Mouse (Mus musculus): ENCODE measurements around the gene Dusp9.

DNA sequence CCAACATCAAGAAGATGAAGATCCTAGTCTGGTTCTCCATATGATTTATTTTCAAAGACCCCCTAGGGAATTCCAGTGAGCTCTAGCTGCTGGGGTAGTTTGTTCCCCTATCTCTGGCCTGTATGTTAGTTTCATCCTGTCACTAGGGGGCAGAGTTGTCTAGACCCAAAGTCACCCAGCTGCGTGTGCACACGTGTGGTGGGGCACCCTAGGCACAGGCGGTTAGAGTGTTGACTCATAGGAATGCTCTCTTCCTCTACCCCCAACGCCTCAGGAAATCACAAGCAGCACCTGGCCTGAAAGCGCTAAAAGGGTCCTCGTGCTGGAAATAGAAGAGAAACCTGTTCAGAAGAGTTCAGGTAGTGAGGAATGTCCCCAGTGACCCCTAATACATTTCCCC is 46.0 kb upstream of the Dusp9 start:
- TF ChIP-seq TCF3 (IDR thresholded peaks at IDR 0.05; ENCODE audit: insufficient read length, low read depth) (no peak), E2F4 (IDR thresholded peaks at IDR 0.05; ENCODE audit: insufficient read depth) (no peak), USF1 (IDR thresholded peaks at IDR 0.05; ENCODE audit: low read depth) (no peak), POLR2A (IDR thresholded peaks at IDR 0.05; ENCODE audit: insufficient read length, low read depth) (no peak), POLR2AphosphoS2 (IDR thresholded peaks at IDR 0.05; ENCODE audit: insufficient read length, low read depth) (no peak), MAX (IDR thresholded peaks at IDR 0.05; ENCODE audit: low read depth) (no peak), MYOD1 (IDR thresholded peaks at IDR 0.05; ENCODE audit: control insufficient read depth in 1 of 3, insufficient read length in 2 of 3, low read depth in 2 of 3) (peak in 1 of 3 experiments; percentile 38), TCF12 (IDR thresholded peaks at IDR 0.05; ENCODE audit: insufficient read depth, poor library complexity, severe bottlenecking) (no peak)
